Mouse (Mus musculus) heart, embryonic 11.5 days (tissue): Measurements from ENCODE around the gene Esr1. TPM values are rescaled to one million over a fixed set of nuclear protein-coding genes. Genes with fewer than 3 reads are reported as not detected.

Source experiments
- ATAC-seq: fragments of 200-750 bp; cut with Nextera tagmentation; replicated peaks from 2 replicates; pipeline ENCODE4 v1.8.0; 2017; ENCODE audit warnings: moderate library complexity; ENCODE audit not compliant: insufficient number of reproducible peaks, low FRiP score, low TSS enrichment
- H3K27ac ChIP-seq: fragments of 300-500 bp; sonication (generic); 2 replicates; pipeline ENCODE4 v1.5.1; 2014; ENCODE audit warnings: mild to moderate bottlenecking, low read depth, low read length
- H3K27me3 ChIP-seq: fragments of 300-500 bp; sonication (generic); 2 replicates; pipeline ENCODE4 v1.6.1; 2014; ENCODE audit warnings: mild to moderate bottlenecking, low read length, mixed read lengths; ENCODE audit not compliant: control insufficient read depth, insufficient read depth
- H3K36me3 ChIP-seq: fragments of 300-500 bp; sonication (generic); 2 replicates; pipeline ENCODE4 v1.6.1; 2014; ENCODE audit warnings: mild to moderate bottlenecking, low read length, moderate library complexity, mixed read lengths; ENCODE audit not compliant: control insufficient read depth, insufficient read depth
- H3K4me1 ChIP-seq: fragments of 300-500 bp; sonication (generic); 2 replicates; pipeline ENCODE4 v1.6.1; 2014; ENCODE audit warnings: low read length; ENCODE audit not compliant: control insufficient read depth, insufficient read depth
- H3K4me2 ChIP-seq: fragments of 300-500 bp; sonication (generic); 2 replicates; pipeline ENCODE4 v1.6.1; 2014; ENCODE audit warnings: mild to moderate bottlenecking, moderate library complexity
- H3K4me3 ChIP-seq: fragments of 300-500 bp; sonication (generic); 2 replicates; pipeline ENCODE4 v1.5.1; 2014; ENCODE audit warnings: low read depth, low read length
- H3K9ac ChIP-seq: fragments of 300-500 bp; sonication (generic); 2 replicates; pipeline ENCODE4 v1.6.1; 2014; ENCODE audit warnings: mild to moderate bottlenecking, low read depth, low read length, moderate library complexity
- H3K9me3 ChIP-seq: fragments of 300-500 bp; sonication (generic); replicated peaks from 2 replicates; pipeline ENCODE4 v1.6.1; 2016; ENCODE audit warnings: low read length; ENCODE audit not compliant: control insufficient read depth
- WGBS: fragments of 180-500 bp; shearing (Covaris S2); extraction: QIAGEN DNeasy Blood & Tissue Kit; methylation state at CpG from one replicate; pipeline ENCODE4 v1.1.7; 2014; ENCODE audit not compliant: insufficient replicate concordance; 5-methylcytosine and 5-hydroxymethylcytosine counted together
- polyA plus RNA-seq: library from polyadenylated mRNA; unstranded; fragments of >200 nt; fragmentation: Nextera tagmentation; extraction: Ambion mirVana; gene quantifications from 2 replicates; pipeline ENCODE4 v1.2.1, GENCODE M21; 2014

Gene Esr1
- polyA plus RNA-seq, 1 experiment from 2014 or later: 1.3 TPM

- Histone ChIP-seq H3K9ac (no peak overlapping the region), H3K27me3 (no peaks in the 10 kb centered on the region), H3K4me3 (no peak overlapping the region), H3K4me2 (no peak overlapping the region), H3K27ac (no peak overlapping the region), H3K9me3 (no peaks in the 10 kb centered on the region), H3K36me3 (no peaks in the 10 kb centered on the region), H3K4me1 (no peaks in the 10 kb centered on the region)
- 77% methylated on average over 3 of the region's 3 CpGs for WGBS
- ATAC-seq: no peak
These were observed 238.5 kb downstream of the Esr1 start for GRCm38 (mm10) chr10:4849881-4850280.

DNA sequence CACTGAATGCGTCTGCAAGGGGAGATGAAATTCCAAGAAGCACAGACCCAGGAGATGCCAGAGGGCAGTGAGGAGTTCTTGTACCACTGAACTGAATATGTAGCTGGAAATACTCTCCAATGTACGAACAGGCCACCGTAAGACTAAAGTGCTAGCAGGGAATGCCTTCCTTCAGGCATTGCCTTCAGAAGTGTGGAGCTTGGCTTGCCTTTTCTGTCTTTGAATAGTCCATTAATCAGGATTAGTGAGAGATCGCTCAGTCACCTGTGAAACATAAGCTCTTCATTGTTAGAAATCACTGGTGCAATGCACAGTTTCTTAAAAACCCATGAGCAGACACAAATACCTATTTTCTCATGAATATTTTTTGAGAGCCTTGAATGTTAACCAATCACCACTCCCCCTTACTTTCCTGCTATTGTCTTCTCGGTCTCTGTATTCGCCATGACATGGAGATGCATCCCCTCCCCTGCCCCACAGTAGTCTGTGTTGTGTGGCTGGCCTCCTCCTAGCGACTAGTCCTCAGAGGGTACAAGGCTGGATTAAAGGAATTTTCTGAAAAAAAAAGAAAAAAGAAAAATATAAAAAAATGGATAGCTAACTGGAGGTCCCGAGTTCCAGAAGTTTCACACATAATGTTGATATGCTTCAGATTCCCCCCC, 263.8 kb downstream of the Esr1 start:
- Histone ChIP-seq H3K9me3 (0 out of 2 replicates have a peak, but pooled peaks cover 2% of the 10 kb centered on the region), H3K4me1 (no peaks in the 10 kb centered on the region), H3K27ac (no peak overlapping the region), H3K4me3 (no peak overlapping the region), H3K36me3 (no peaks in the 10 kb centered on the region), H3K9ac (no peak overlapping the region), H3K27me3 (no peaks in the 10 kb centered on the region), H3K4me2 (no peak overlapping the region)
- ATAC-seq: no peak
- WGBS: 80% methylated on average over 8 of the region's 8 CpGs

DNA sequence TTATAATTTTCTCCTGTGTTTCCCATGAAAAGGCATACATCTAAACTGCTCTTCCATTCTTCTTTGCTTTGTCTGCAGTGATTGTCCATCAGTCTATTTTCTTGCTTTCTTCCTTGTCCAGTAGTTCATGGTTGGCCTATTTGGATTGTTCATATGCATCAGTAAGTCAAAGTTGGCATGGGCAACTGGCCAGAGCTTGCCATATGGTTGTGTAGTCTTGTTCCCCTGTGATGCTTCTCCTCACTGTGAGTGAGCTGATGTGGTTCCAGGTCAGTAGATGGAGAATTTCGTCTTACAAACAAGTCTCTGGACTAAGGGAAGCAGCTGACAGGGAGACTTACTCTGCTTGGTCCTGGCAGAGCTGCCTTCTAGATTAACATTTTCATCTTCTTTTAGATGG, 270.0 kb downstream of the Esr1 start:
- no peak overlapping the region for H3K4me2 ChIP-seq
- no peak for ATAC-seq
- 63% methylated on average over 1 of the region's 1 CpGs for WGBS

GRCm38 (mm10) chr10:4885506-4885905, 274.1 kb downstream of the Esr1 start:
- no peak overlapping the region for H3K4me2 ChIP-seq
- no peaks in the 10 kb centered on the region for H3K9me3 ChIP-seq
- H3K4me3 ChIP-seq: no peak overlapping the region
- H3K9ac ChIP-seq: no peak overlapping the region
- WGBS: 72% methylated on average over 3 of the region's 3 CpGs
- no peak overlapping the region for H3K27ac ChIP-seq
- H3K27me3 ChIP-seq: no peaks in the 10 kb centered on the region
- H3K36me3 ChIP-seq: no peaks in the 10 kb centered on the region
- ATAC-seq: no peak
- no peaks in the 10 kb centered on the region for H3K4me1 ChIP-seq

More for the DNA sequence above, 270.0 kb downstream of the Esr1 start:
- Histone ChIP-seq H3K36me3 (no peaks in the 10 kb centered on the region), H3K9me3 (0 out of 2 replicates have a peak, but pooled peaks cover 2% of the 10 kb centered on the region), H3K27ac (no peak overlapping the region), H3K4me3 (no peak overlapping the region), H3K4me1 (no peaks in the 10 kb centered on the region), H3K9ac (no peak overlapping the region), H3K27me3 (no peaks in the 10 kb centered on the region)

- Histone ChIP-seq H3K27ac (no peak overlapping the region), H3K36me3 (no peaks in the 10 kb centered on the region), H3K4me1 (no peaks in the 10 kb centered on the region), H3K9ac (no peak overlapping the region), H3K9me3 (no peaks in the 10 kb centered on the region), H3K27me3 (no peaks in the 10 kb centered on the region), H3K4me2 (no peak overlapping the region), H3K4me3 (no peak overlapping the region)
- no peak for ATAC-seq
- 82% methylated on average over 8 of the region's 8 CpGs for WGBS
These were observed 274.6 kb downstream of the Esr1 start for GRCm38 (mm10) chr10:4885961-4886360.

DNA sequence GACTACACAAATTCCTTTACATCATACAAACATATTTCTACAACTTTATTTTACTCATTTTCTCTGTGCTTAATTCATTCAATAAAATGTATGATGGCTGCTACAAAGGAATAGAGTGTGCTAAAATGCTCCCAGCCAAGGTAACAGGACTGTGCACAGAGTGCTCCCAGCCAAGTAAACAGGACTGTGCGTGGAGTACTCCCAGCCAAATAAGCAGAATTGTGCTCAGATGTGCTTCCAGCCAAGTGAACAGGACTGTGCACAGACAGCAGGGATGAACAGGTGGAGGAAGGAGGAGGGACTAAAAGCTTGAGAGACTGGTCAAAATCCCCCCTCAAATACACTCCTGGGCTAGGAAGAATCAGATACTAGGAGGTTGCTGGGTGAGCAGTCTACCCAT, 282.1 kb downstream of the Esr1 start:
- no peak overlapping the region for H3K4me3 ChIP-seq
- no peaks in the 10 kb centered on the region for H3K36me3 ChIP-seq
- 40% methylated on average over 1 of the region's 1 CpGs for WGBS
- no peaks in the 10 kb centered on the region for H3K27me3 ChIP-seq
- H3K9me3 ChIP-seq: no peaks in the 10 kb centered on the region
- no peak overlapping the region for H3K27ac ChIP-seq
- no peak overlapping the region for H3K9ac ChIP-seq
- no peaks in the 10 kb centered on the region for H3K4me1 ChIP-seq
- ATAC-seq: no peak
- no peak overlapping the region for H3K4me2 ChIP-seq

DNA sequence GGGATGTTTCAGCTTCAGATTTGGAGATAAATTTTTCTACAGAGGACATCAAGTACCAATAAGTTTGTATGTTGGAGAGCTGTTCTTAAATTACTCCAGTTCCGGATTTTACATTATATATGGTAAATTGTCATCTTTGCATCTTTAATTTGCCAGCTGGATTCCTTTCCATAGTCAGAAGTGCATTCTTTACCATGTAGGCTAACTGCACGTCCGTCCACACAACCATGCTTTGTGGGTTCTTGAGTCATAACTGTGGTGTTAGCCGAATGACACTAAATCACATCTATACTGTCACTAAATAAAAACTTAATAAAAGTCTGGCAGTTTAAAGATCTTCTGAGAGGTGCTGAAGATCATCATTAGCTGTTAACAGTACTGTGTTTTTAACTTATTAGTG, 286.4 kb downstream of the Esr1 start:
- Histone ChIP-seq H3K4me3 (no peak overlapping the region), H3K9ac (no peak overlapping the region), H3K4me1 (no peaks in the 10 kb centered on the region), H3K27me3 (no peaks in the 10 kb centered on the region), H3K4me2 (no peak overlapping the region), H3K9me3 (no peaks in the 10 kb centered on the region), H3K36me3 (no peaks in the 10 kb centered on the region), H3K27ac (no peak overlapping the region)
- WGBS: 73% methylated on average over 4 of the region's 4 CpGs
- no peak for ATAC-seq

DNA sequence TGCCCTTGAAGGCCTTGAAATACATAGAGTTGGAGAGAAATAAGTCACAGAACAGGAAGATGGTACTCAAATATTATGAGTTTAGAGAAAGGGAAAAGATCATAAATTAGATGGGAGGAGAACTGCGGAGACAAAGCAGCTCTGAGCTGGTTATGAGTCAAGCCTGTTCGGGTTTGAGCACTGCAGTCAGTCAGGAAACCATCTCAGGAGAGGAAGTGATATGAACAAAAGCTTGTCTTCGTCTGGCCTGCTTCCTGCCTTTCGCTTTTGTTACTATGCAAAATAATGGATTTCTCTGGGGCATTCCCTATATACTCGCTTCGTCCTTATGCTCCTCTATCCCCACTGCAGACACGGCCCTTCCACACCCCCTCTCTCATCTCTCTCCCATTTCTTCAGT, 288.9 kb downstream of the Esr1 start:
- H3K36me3 ChIP-seq: no peaks in the 10 kb centered on the region
- 70% methylated on average over 7 of the region's 7 CpGs for WGBS
- no peaks in the 10 kb centered on the region for H3K4me1 ChIP-seq
- no peaks in the 10 kb centered on the region for H3K27me3 ChIP-seq
- H3K4me3 ChIP-seq: no peak overlapping the region
- no peaks in the 10 kb centered on the region for H3K9me3 ChIP-seq
- no peak overlapping the region for H3K9ac ChIP-seq
- H3K27ac ChIP-seq: no peak overlapping the region
- H3K4me2 ChIP-seq: no peak overlapping the region
- ATAC-seq: no peak

DNA sequence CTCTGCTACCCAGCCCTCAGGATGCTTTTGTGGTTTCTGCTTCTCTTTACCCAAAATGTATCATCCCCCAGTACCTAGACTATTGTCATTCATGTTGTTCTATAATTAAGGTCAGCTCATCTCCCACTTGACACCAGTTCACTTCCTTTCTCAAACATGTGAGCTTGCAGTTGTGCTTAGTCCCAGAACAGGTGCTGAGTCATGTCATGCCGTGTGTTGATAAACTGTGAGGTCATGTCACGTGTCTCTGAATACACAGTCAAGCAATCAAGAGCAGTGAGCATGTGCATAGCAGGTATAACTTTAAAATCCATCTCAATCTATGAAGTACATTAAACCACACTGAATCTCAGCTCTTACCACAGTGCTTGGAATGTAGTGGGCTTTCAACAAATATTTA, 297.9 kb downstream of the Esr1 start:
- Histone ChIP-seq H3K4me1 (no peaks in the 10 kb centered on the region), H3K36me3 (no peaks in the 10 kb centered on the region), H3K9me3 (no peaks in the 10 kb centered on the region), H3K27me3 (no peaks in the 10 kb centered on the region), H3K9ac (no peak overlapping the region), H3K4me3 (no peak overlapping the region), H3K4me2 (no peak overlapping the region), H3K27ac (no peak overlapping the region)
- WGBS: 76% methylated on average over 2 of the region's 2 CpGs
- no peak for ATAC-seq
